Mouse (Mus musculus) hematopoietic stem cell, adult 5-6 weeks (primary cell): ENCODE measurements around the gene Nudt1. TPM values are rescaled to one million over a fixed set of nuclear protein-coding genes. Genes with fewer than 3 reads are reported as not detected.
"Not testable (repeated sequence)": the region's sequence is repeated elsewhere in the genome, so short reads cannot be mapped to it uniquely, and the experiment has no call there.

Experiments
- ATAC-seq, 2 experiments: fragments of 125-278 bp in 1 of 2; replicated peaks in 1 of 2; 2 replicates each; pipeline ENCODE4 v1.8.0; 2016 to 2017; ENCODE audit warnings: inconsistent platforms in 2 of 2, mild to moderate bottlenecking in 2 of 2, moderate number of reproducible peaks in 2 of 2, low read depth in 1 of 2, moderate TSS enrichment in 1 of 2; ENCODE audit not compliant: low FRiP score in 2 of 2, poor library complexity in 2 of 2, severe bottlenecking in 2 of 2, insufficient read depth in 1 of 2, low TSS enrichment in 1 of 2
- total RNA-seq: library from RNA; stranded (forward); fragments of 172-1452, 232-1000 nt; gene quantifications from 2 replicates; pipeline ENCODE4 v1.2.3, GENCODE M21; 2017

The Nudt1 gene
- total RNA-seq, 1 experiment from 2014 or later = 50.6 TPM

GRCm38 (mm10) chr5:140332519-140332918, 11.1 kb downstream of the Nudt1 start:
- ATAC-seq = no peak

GRCm38 (mm10) chr5:140333631-140334030, 12.2 kb downstream of the Nudt1 start:
- ATAC-seq = peak in 1 of 2 experiments; percentile 29; a peak in 1 of 4 replicates

GRCm38 (mm10) chr5:140336680-140337079, 15.2 kb downstream of the Nudt1 start:
- 0 out of 4 replicates have a peak, but pooled peaks of 1 of the 2 experiments have one; percentile 26 for ATAC-seq

- no peak for ATAC-seq
Measured at GRCm38 (mm10) chr5:140338779-140339178, 17.3 kb downstream of the Nudt1 start.

GRCm38 (mm10) chr5:140339836-140340235, 18.4 kb downstream of the Nudt1 start:
- ATAC-seq = no peak

- ATAC-seq = no peak
Measured at GRCm38 (mm10) chr5:140342880-140343279, 21.4 kb downstream of the Nudt1 start.

- no peak for ATAC-seq
Measured at GRCm38 (mm10) chr5:140345244-140345643, 23.8 kb downstream of the Nudt1 start.

GRCm38 (mm10) chr5:140346050-140346449, 24.6 kb downstream of the Nudt1 start:
- no peak for ATAC-seq

- peak; percentile 51 to 63 for ATAC-seq
Measured at GRCm38 (mm10) chr5:140349882-140350281, 28.4 kb downstream of the Nudt1 start.

- ATAC-seq = no peak
Measured at GRCm38 (mm10) chr5:140350731-140351497, 29.5 kb downstream of the Nudt1 start.

- no peak for ATAC-seq
Measured at GRCm38 (mm10) chr5:140352352-140352751, 30.9 kb downstream of the Nudt1 start.

- no peak for ATAC-seq
Measured at GRCm38 (mm10) chr5:140355934-140356333, 34.5 kb downstream of the Nudt1 start.

- no peak for ATAC-seq
Measured at GRCm38 (mm10) chr5:140357466-140357865, 36.0 kb downstream of the Nudt1 start.

- no peak for ATAC-seq
Measured at GRCm38 (mm10) chr5:140359930-140360674, 38.6 kb downstream of the Nudt1 start.

- no peak for ATAC-seq
Measured at GRCm38 (mm10) chr5:140364415-140364814, 43.0 kb downstream of the Nudt1 start.

GRCm38 (mm10) chr5:140368126-140368525, 46.7 kb downstream of the Nudt1 start:
- not testable (repeated sequence) for ATAC-seq

- no peak for ATAC-seq
Measured at GRCm38 (mm10) chr5:140368926-140369325, 47.5 kb downstream of the Nudt1 start.

- ATAC-seq = no peak
Measured at GRCm38 (mm10) chr5:140369466-140369865, 48.0 kb downstream of the Nudt1 start.
